Mouse (Mus musculus) midbrain, embryonic 14.5 days (tissue): ENCODE data around the gene Lce1i. TPM values are rescaled to one million over a fixed set of nuclear protein-coding genes. Genes with fewer than 3 reads are reported as not detected.

Experiments used
- ATAC-seq: fragments of 200-750 bp; cut with Nextera tagmentation; 2 replicates; pipeline ENCODE4 v1.8.0; 2017; ENCODE audit warnings: moderate number of reproducible peaks, moderate library complexity; ENCODE audit not compliant: low FRiP score, low TSS enrichment
- DNase-seq: peaks from one replicate; pipeline ENCODE4 v3.0.0-alpha.2; 2015
- H3K27ac ChIP-seq: fragments of 300-500 bp; sonication (generic); replicated peaks from 2 replicates; pipeline ENCODE4 v1.5.1; 2014; ENCODE audit warnings: mild to moderate bottlenecking, low read depth, low read length, moderate library complexity
- H3K27me3 ChIP-seq: fragments of 300-500 bp; sonication (generic); 2 replicates; pipeline ENCODE4 v1.6.1; 2014; ENCODE audit warnings: low read length, control low read depth, mixed read lengths; ENCODE audit not compliant: control insufficient read depth, insufficient read depth
- H3K36me3 ChIP-seq: fragments of 300-500 bp; sonication (generic); 2 replicates; pipeline ENCODE4 v1.6.1; 2014; ENCODE audit warnings: low read length, control low read depth; ENCODE audit not compliant: control insufficient read depth, insufficient read depth
- H3K4me1 ChIP-seq: fragments of 300-500 bp; sonication (generic); 2 replicates; pipeline ENCODE4 v1.6.1; 2014; ENCODE audit warnings: mild to moderate bottlenecking, antibody characterized with exemption, low read length, control low read depth; ENCODE audit not compliant: control insufficient read depth, insufficient read depth
- H3K4me2 ChIP-seq: fragments of 300-500 bp; sonication (generic); 2 replicates; pipeline ENCODE4 v1.6.1; 2014; ENCODE audit warnings: mild to moderate bottlenecking, low read length, moderate library complexity
- H3K4me3 ChIP-seq: fragments of 300-500 bp; sonication (generic); replicated peaks from 2 replicates; pipeline ENCODE4 v1.5.1; 2014; ENCODE audit warnings: low read depth, low read length
- H3K9ac ChIP-seq: fragments of 300-500 bp; sonication (generic); replicated peaks from 2 replicates; pipeline ENCODE4 v1.6.1; 2014; ENCODE audit warnings: mild to moderate bottlenecking, low read length, moderate library complexity
- H3K9me3 ChIP-seq: fragments of 300-500 bp; sonication (generic); 2 replicates; pipeline ENCODE4 v1.6.1; 2016; ENCODE audit warnings: low read length, control low read depth, mixed read lengths; ENCODE audit not compliant: control insufficient read depth
- WGBS: fragments of 180-500 bp; shearing (Covaris S2); extraction: QIAGEN DNeasy Blood & Tissue Kit; methylation state at CpG from one replicate; pipeline ENCODE4 v1.1.7; 2014; 5-methylcytosine and 5-hydroxymethylcytosine counted together
- polyA plus RNA-seq: library from polyadenylated mRNA; unstranded; fragments of >200 nt; fragmentation: Nextera tagmentation; extraction: Ambion mirVana; gene quantifications from 2 replicates; pipeline ENCODE4 v1.2.1, GENCODE M21; 2014

The Lce1i gene
- polyA plus RNA-seq, 1 experiment from 2014 or later, result not detected

DNA sequence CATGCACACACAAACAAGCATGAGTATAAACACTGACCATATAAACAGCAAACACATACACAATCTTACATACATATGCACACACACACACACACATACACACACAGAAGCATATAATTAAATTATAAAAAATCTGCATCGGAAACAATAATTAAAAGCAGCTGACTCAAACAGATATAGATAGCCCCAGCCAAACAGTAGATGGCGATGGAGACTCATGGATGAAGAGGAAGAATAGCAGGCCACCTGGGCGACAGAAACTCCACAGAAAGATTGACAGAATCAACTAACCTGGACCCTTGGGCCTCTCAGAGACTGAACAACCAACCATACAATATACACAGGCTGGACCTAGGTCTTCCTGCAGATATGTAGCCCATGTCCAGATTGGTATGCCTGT is 25.5 kb downstream of the Lce1i start:
- 47% methylated on average over 3 of the region's 3 CpGs for WGBS
- H3K9ac ChIP-seq, result no peak overlapping the region
- DNase-seq (peak; percentile 14), ATAC-seq (no peak)
- no peaks in the 10 kb centered on the region for H3K27me3 ChIP-seq
- no peaks in the 10 kb centered on the region for H3K9me3 ChIP-seq
- no peaks in the 10 kb centered on the region for H3K4me1 ChIP-seq
- H3K27ac ChIP-seq, result no peak overlapping the region
- H3K4me3 ChIP-seq, result no peak overlapping the region
- H3K36me3 ChIP-seq, result no peaks in the 10 kb centered on the region
- H3K4me2 ChIP-seq, result no peak overlapping the region

DNA sequence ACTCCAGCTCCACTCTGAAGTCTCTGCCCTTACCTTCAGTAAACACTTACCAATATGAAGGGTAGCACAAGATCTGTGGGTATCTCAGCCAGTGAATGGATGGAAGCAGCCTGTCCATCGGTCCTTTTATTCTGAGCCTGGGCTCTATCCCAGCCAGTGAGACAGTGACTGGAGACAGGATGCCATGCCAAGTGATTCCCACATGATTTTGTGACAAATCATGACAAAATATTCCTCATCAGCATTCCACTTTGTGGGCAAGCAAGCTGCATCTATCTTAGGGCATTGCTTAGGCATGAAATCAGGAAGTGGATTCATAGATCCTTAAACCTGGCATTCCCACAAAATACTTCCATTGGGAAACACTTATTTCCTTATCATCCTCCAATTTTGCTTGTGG is 26.5 kb downstream of the Lce1i start, which contains the start of gene Lce1g:
Lce1g (minus strand) TSS at position 101 of the 400 bp plus-strand sequence.
- no peak for ATAC-seq

DNA sequence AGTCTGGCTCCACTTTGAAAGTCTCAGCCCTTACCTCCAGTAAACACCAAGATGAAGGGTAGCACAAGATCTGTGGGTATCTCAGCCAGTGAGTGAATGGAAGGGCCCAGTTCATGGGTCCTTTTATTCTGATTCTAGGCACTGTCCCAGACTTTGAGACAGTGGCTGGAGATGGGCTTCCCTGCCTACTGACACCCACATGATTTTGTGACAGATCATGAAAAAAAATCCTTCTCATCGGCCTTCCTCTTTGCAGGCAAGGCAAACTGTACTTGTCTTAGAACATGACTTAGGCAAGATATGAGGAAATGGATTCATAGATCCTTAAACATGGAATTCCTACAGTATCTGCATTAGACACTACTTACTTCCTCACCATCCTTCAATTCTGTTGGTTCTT is 39.7 kb downstream of the Lce1i start, which contains the start of gene Gm38119:
Gm38119 (minus strand) TSS at position 101 of the 400 bp plus-strand sequence.
- 83% methylated on average over 1 of the region's 1 CpGs for WGBS
- no peak within 1 kb of the TSS for H3K27ac ChIP-seq
- no peaks in the 10 kb centered on the region for H3K4me1 ChIP-seq
- no peaks in the 10 kb centered on the region for H3K36me3 ChIP-seq
- H3K4me2 ChIP-seq, result no peak within 1 kb of the TSS
- DNase-seq (no peak), ATAC-seq (no peak)
- no peak within 1 kb of the TSS for H3K4me3 ChIP-seq
- H3K27me3 ChIP-seq, result no peaks in the 10 kb centered on the region
- H3K9me3 ChIP-seq, result no peaks in the 10 kb centered on the region
- H3K9ac ChIP-seq, result no peak within 1 kb of the TSS

More for the DNA sequence above, 26.5 kb downstream of the Lce1i start, which contains the start of gene Lce1g:
- H3K4me1 ChIP-seq, result no peaks in the 10 kb centered on the region
- no peak within 1 kb of the TSS for H3K4me3 ChIP-seq
- DNase-seq, result no peak
- no peak within 1 kb of the TSS for H3K27ac ChIP-seq
- H3K9ac ChIP-seq, result no peak within 1 kb of the TSS
- no peaks in the 10 kb centered on the region for H3K36me3 ChIP-seq
- no peaks in the 10 kb centered on the region for H3K9me3 ChIP-seq
- no peak within 1 kb of the TSS for H3K4me2 ChIP-seq
- H3K27me3 ChIP-seq, result no peaks in the 10 kb centered on the region
- 94% methylated on average over 1 of the region's 1 CpGs for WGBS

Other genes with a start within 250 kb of the Lce1i start
- gene 2310046K23Rik, start 244.4 kb downstream of the Lce1i start, polyA plus RNA-seq, result not detected in 2 replicates
- gene Ivl, start 205.2 kb downstream of the Lce1i start, polyA plus RNA-seq, result not detected in 2 replicates
- gene Smcp, start 189.9 kb downstream of the Lce1i start, polyA plus RNA-seq, result not detected in 2 replicates
- gene 2210017I01Rik, start 171.4 kb downstream of the Lce1i start, polyA plus RNA-seq, result not detected in 2 replicates
- gene Lce6a, start 157.2 kb downstream of the Lce1i start, polyA plus RNA-seq, result not detected in 2 replicates
- not detected in 2 replicates for gene Lce1a1, start 130.6 kb downstream of the Lce1i start, polyA plus RNA-seq
- gene Lce1b, start 122.0 kb downstream of the Lce1i start, polyA plus RNA-seq, result not detected in 2 replicates
- not detected in 2 replicates for gene Lce1a2, start 108.6 kb downstream of the Lce1i start, polyA plus RNA-seq
- not detected in 2 replicates for gene Lce1c, start 99.7 kb downstream of the Lce1i start, polyA plus RNA-seq
- not detected in 2 replicates for gene Lce1d, start 91.7 kb downstream of the Lce1i start, polyA plus RNA-seq
- not detected in 2 replicates for gene Lce1e, start 69.8 kb downstream of the Lce1i start, polyA plus RNA-seq
- gene Lce1f, start 58.5 kb downstream of the Lce1i start, polyA plus RNA-seq, result not detected in 2 replicates
- gene Gm38119, start 39.8 kb downstream of the Lce1i start, polyA plus RNA-seq, result not detected in 2 replicates
- not detected in 2 replicates for gene Lce1g, start 26.6 kb downstream of the Lce1i start, polyA plus RNA-seq
- not detected in 2 replicates for gene Lce1h, start 13.8 kb downstream of the Lce1i start, polyA plus RNA-seq
- not detected in 2 replicates for gene Lce1j, start 11.6 kb upstream of the Lce1i start, polyA plus RNA-seq
- gene Lce1k, start 29.0 kb upstream of the Lce1i start, polyA plus RNA-seq, result not detected in 2 replicates
- gene Kprp, start 48.3 kb upstream of the Lce1i start, polyA plus RNA-seq, result not detected in 2 replicates
- gene Lce1l, start 72.4 kb upstream of the Lce1i start, polyA plus RNA-seq, result not detected in 2 replicates
- not detected in 2 replicates for gene 2310050C09Rik, start 91.3 kb upstream of the Lce1i start, polyA plus RNA-seq
- gene Lce3a, start 147.3 kb upstream of the Lce1i start, polyA plus RNA-seq, result not detected in 2 replicates
- gene Lce3b, start 154.1 kb upstream of the Lce1i start, polyA plus RNA-seq, result not detected in 2 replicates
- not detected in 2 replicates for gene Lce3c, start 165.6 kb upstream of the Lce1i start, polyA plus RNA-seq
- gene Lce3d, start 178.5 kb upstream of the Lce1i start, polyA plus RNA-seq, result not detected in 2 replicates
- gene Lce3e, start 188.2 kb upstream of the Lce1i start, polyA plus RNA-seq, result not detected in 2 replicates
- gene Lce3f, start 213.3 kb upstream of the Lce1i start, polyA plus RNA-seq, result not detected in 2 replicates
- 0.63 and 2.5 TPM in 2 replicates for gene Crct1, start 236.8 kb upstream of the Lce1i start, polyA plus RNA-seq
- gene Lce1m, start 240.2 kb upstream of the Lce1i start, polyA plus RNA-seq, result not detected in 2 replicates